Comparison of ENCODE assay signal across 13 mouse cellular contexts in the genomic region with DNA sequence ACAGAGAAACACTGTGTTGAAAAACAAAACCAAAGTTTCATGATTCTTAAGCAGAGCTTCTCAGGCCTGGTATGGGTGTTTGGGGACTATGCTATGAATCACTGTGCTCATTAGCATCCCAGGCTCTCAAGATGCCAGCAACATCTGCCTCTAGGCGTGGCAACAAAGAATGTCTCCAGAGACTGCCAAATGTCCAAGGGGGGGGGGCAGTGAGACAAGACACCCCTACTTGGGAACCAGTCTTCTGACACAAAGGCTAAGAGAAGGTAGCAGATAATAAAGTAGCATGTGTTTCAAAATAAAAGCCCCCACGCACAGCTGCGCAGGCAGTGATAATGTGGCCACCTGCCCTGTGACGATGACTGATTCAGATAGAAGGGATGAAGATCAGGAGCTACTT.
A peak's percentile ranks its signal among the peaks of the same experiment; 100 is the strongest.
DNase-seq lines count a peak whose midpoint lies in the region; TF ChIP-seq lines count a peak whose summit lies in the region.
"Had no signal": no experiment of that assay in that cellular context is flagged by ENCODE, and none has a peak within 500 bp of the region (broad histone marks: within the 10 kb centered on the region; RNA-seq: fewer than 3 reads in every experiment).

No protein-coding gene starts in this region.

- H3K36me3 ChIP-seq in myocyte (ENCODE audit: control insufficient read depth, insufficient read depth) = no peaks in the 10 kb centered on the region
- no peaks in the 10 kb centered on the region for H3K36me3 ChIP-seq in midbrain, embryonic 10.5 days
- H3K36me3 ChIP-seq: embryonic facial prominence, embryonic 15.5 days; limb, embryonic 13.5 days had no signal

- peak; percentile 38 for DNase-seq in right cerebral cortex, postnatal 25 days
- DNase-seq in right cerebral cortex, postnatal 14 days = no peak
- DNase-seq in MN1 (ENCODE audit: low spot score) = peak; percentile 78
- no peak for DNase-seq in lung, adult 18-20 months
- no peak for DNase-seq in midbrain, embryonic 10.5 days (ENCODE audit: low spot score)
- DNase-seq: adrenal gland, postnatal 10 days; forebrain, postnatal 0 days; heart, adult 11 months had no signal

- no peaks in the 10 kb centered on the region for H3K79me2 ChIP-seq in myocyte (ENCODE audit: control insufficient read depth, insufficient read depth)

- no peak overlapping the region for H3ac ChIP-seq in myocyte (ENCODE audit: control insufficient read depth, insufficient read length)

- TF ChIP-seq CTCF in embryonic fibroblast, embryonic 13.5 days (IDR thresholded peaks at IDR 0.05; ENCODE audit: borderline replicate concordance, insufficient read depth, low read length) = no peak

- H3K4me3 ChIP-seq in embryonic fibroblast, embryonic 13.5 days (ENCODE audit: insufficient read depth, low read length) = no peak overlapping the region
- H3K4me3 ChIP-seq in myocyte = no peak overlapping the region
- H3K4me3 ChIP-seq in midbrain, embryonic 10.5 days = no peak overlapping the region
- H3K4me3 ChIP-seq: embryonic facial prominence, embryonic 15.5 days; limb, embryonic 13.5 days had no signal

- H3K27me3 ChIP-seq in myocyte (ENCODE audit: control insufficient read depth, insufficient read depth, insufficient read length) = no peaks in the 10 kb centered on the region
- no peaks in the 10 kb centered on the region for H3K27me3 ChIP-seq in midbrain, embryonic 10.5 days (ENCODE audit: low read depth, poor library complexity, severe bottlenecking)
- H3K27me3 ChIP-seq: embryonic facial prominence, embryonic 15.5 days; limb, embryonic 13.5 days had no signal

- TF ChIP-seq POLR2A in embryonic fibroblast, embryonic 13.5 days (IDR thresholded peaks at IDR 0.05; ENCODE audit: low read depth, low read length) = no peak
- TF ChIP-seq POLR2A in myocyte (IDR thresholded peaks at IDR 0.05; ENCODE audit: insufficient read length, low read depth) = no peak

- peak overlapping the region; percentile 69 for H3K27ac ChIP-seq in embryonic fibroblast, embryonic 13.5 days (ENCODE audit: insufficient read depth, low read length)
- no peak overlapping the region for H3K27ac ChIP-seq in midbrain, embryonic 10.5 days (replicated peaks)
- H3K27ac ChIP-seq: embryonic facial prominence, embryonic 15.5 days; limb, embryonic 13.5 days; macrophage had no signal

- peaks cover 13% of the 10 kb centered on the region for H3K4me1 ChIP-seq in embryonic fibroblast, embryonic 13.5 days (ENCODE audit: control insufficient read depth, insufficient read depth, low read length)
- peaks cover 27% of the 10 kb centered on the region for H3K4me1 ChIP-seq in midbrain, embryonic 10.5 days

- H3K4me2 ChIP-seq in myocyte (ENCODE audit: low read depth) = peak overlapping the region; percentile 38
- H3K4me2 ChIP-seq: embryonic facial prominence, embryonic 15.5 days; limb, embryonic 13.5 days had no signal

- no peaks in the 10 kb centered on the region for H3K9me3 ChIP-seq in midbrain, embryonic 10.5 days (replicated peaks)
- H3K9me3 ChIP-seq: embryonic facial prominence, embryonic 15.5 days; limb, embryonic 13.5 days had no signal

- WGBS in midbrain, embryonic 10.5 days = 91% methylated on average over 4 of the region's 4 CpGs

TF ChIP-seq in myocyte, 11 proteins besides CTCF, POLR2A, EP300 and RAD21:
- TF ChIP-seq MYOG (IDR thresholded peaks at IDR 0.05; ENCODE audit: control insufficient read depth in 1 of 3, insufficient read depth in 1 of 3, insufficient read length in 2 of 3, low read depth in 2 of 3) (peak in 2 of 3 experiments; percentile 3 to 52), POLR2AphosphoS2 (IDR thresholded peaks at IDR 0.05; ENCODE audit: insufficient read length, low read depth) (no peak), MYOD1 (IDR thresholded peaks at IDR 0.05; ENCODE audit: control insufficient read depth in 1 of 3, insufficient read length in 2 of 3, low read depth in 2 of 3) (peak in 2 of 3 experiments; percentile 31 to 57), TCF12 (IDR thresholded peaks at IDR 0.05; ENCODE audit: insufficient read depth, poor library complexity, severe bottlenecking) (peak; percentile 36)

Comparison
In these comparisons a context has a peak if more than half of its experiments do, and no peak if none do; other contexts are left out.
1. DNase-seq: peak in right cerebral cortex, postnatal 25 days (single experiment) and MN1 (single experiment); none in right cerebral cortex, postnatal 14 days (single experiment), lung, adult 18-20 months (0 of 2) and midbrain, embryonic 10.5 days (single experiment).